Mouse (Mus musculus): ENCODE data around the gene Bach2.

Bach2 gene

GRCm38 (mm10) chr4:32352842-32353241, 114.2 kb downstream of the Bach2 start:
- in situ Hi-C loops (cut with MseI, MboI) = no loop called here

GRCm38 (mm10) chr4:32355935-32356617, 117.5 kb downstream of the Bach2 start:
- in situ Hi-C loops (cut with MseI, MboI) = no loop called here

- in situ Hi-C loops (cut with MseI, MboI) = no loop called here
Measured at GRCm38 (mm10) chr4:32357996-32358600, 119.5 kb downstream of the Bach2 start.

GRCm38 (mm10) chr4:32358602-32359464, 120.2 kb downstream of the Bach2 start:
- in situ Hi-C loops (cut with MseI, MboI) = no loop called here

- in situ Hi-C loops (cut with MseI, MboI) = no loop called here
Measured at GRCm38 (mm10) chr4:32359634-32360033, 121.0 kb downstream of the Bach2 start.

GRCm38 (mm10) chr4:32360496-32360895, 121.9 kb downstream of the Bach2 start:
- in situ Hi-C loops (cut with MseI, MboI) = no loop called here

- in situ Hi-C loops (cut with MseI, MboI) = no loop called here
Measured at GRCm38 (mm10) chr4:32363488-32363984, 124.9 kb downstream of the Bach2 start.

GRCm38 (mm10) chr4:32365144-32365907, 126.7 kb downstream of the Bach2 start:
- in situ Hi-C loops (cut with MseI, MboI) = no loop called here

GRCm38 (mm10) chr4:32366176-32366575, 127.6 kb downstream of the Bach2 start:
- in situ Hi-C loops (cut with MseI, MboI) = no loop called here

GRCm38 (mm10) chr4:32368345-32368744, 129.7 kb downstream of the Bach2 start:
- in situ Hi-C loops (cut with MseI, MboI) = no loop called here

GRCm38 (mm10) chr4:32373085-32373484, 134.5 kb downstream of the Bach2 start:
- in situ Hi-C loops (cut with MseI, MboI) = no loop called here

- in situ Hi-C loops (cut with MseI, MboI) = no loop called here
Measured at GRCm38 (mm10) chr4:32373527-32373926, 134.9 kb downstream of the Bach2 start.

GRCm38 (mm10) chr4:32374751-32375582, 136.4 kb downstream of the Bach2 start:
- in situ Hi-C loops (cut with MseI, MboI) = no loop called here

GRCm38 (mm10) chr4:32375721-32376526, 137.3 kb downstream of the Bach2 start:
- in situ Hi-C loops (cut with MseI, MboI) = no loop called here

- in situ Hi-C loops (cut with MseI, MboI) = no loop called here
Measured at GRCm38 (mm10) chr4:32376527-32376948, 137.9 kb downstream of the Bach2 start.

GRCm38 (mm10) chr4:32379140-32379539, 140.5 kb downstream of the Bach2 start:
- in situ Hi-C loops (cut with MseI, MboI) = no loop called here

GRCm38 (mm10) chr4:32381666-32382381, 143.2 kb downstream of the Bach2 start:
- in situ Hi-C loops (cut with MseI, MboI) = no loop called here

- in situ Hi-C loops (cut with MseI, MboI) = no loop called here
Measured at GRCm38 (mm10) chr4:32385121-32385520, 146.5 kb downstream of the Bach2 start.

GRCm38 (mm10) chr4:32385623-32386022, 147.0 kb downstream of the Bach2 start:
- in situ Hi-C loops (cut with MseI, MboI) = no loop called here

All from mouse trophoblast stem cell (cell line).